Mouse (Mus musculus) regulatory T cell (primary cell): ENCODE data around the gene Miox.

Source experiments
- in situ Hi-C: fragments of 300-600 bp; cut with MboI, MseI; formaldehyde crosslinking; loops from one replicate; pipeline ENCODE4 v1.15.1; 2025; ENCODE audit warnings: high pct_unique_total_duplicates

The Miox gene

GRCm38 (mm10) chr15:89363051-89363450 lies 28.9 kb downstream of the Miox start:
- in situ Hi-C loops, result no loop called here

- in situ Hi-C loops, result no loop called here
Measured at GRCm38 (mm10) chr15:89365141-89365551, 30.9 kb downstream of the Miox start.

GRCm38 (mm10) chr15:89372068-89372467 lies 37.9 kb downstream of the Miox start:
- in situ Hi-C loops, result no loop called here

GRCm38 (mm10) chr15:89372536-89372935 lies 38.3 kb downstream of the Miox start:
- in situ Hi-C loops, result no loop called here

GRCm38 (mm10) chr15:89373027-89373761 lies 39.0 kb downstream of the Miox start:
- in situ Hi-C loops, result no loop called here

- in situ Hi-C loops, result no loop called here
Measured at GRCm38 (mm10) chr15:89373762-89374248, 39.6 kb downstream of the Miox start, which contains the start of gene Sco2. TSS of gene Sco2 (minus strand) at chr15:89373846.

GRCm38 (mm10) chr15:89374340-89374739 lies 40.1 kb downstream of the Miox start:
- in situ Hi-C loops, result no loop called here

GRCm38 (mm10) chr15:89374801-89375534 lies 40.8 kb downstream of the Miox start:
- in situ Hi-C loops, result no loop called here

- in situ Hi-C loops, result no loop called here
Measured at GRCm38 (mm10) chr15:89376040-89376439, 41.8 kb downstream of the Miox start.

- in situ Hi-C loops, result no loop called here
Measured at GRCm38 (mm10) chr15:89376957-89377356, 42.8 kb downstream of the Miox start, which contains the start of gene Tymp. TSS of gene Tymp (minus strand) at chr15:89377039.

- in situ Hi-C loops, result no loop called here
Measured at GRCm38 (mm10) chr15:89377362-89377761, 43.2 kb downstream of the Miox start.

- in situ Hi-C loops, result no loop called here
Measured at GRCm38 (mm10) chr15:89377938-89378828, 44.0 kb downstream of the Miox start.

- in situ Hi-C loops, result no loop called here
Measured at GRCm38 (mm10) chr15:89378831-89379401, 44.7 kb downstream of the Miox start, which contains the start of gene Odf3b. TSS of gene Odf3b (minus strand) at chr15:89379282.

GRCm38 (mm10) chr15:89379429-89379828 lies 45.2 kb downstream of the Miox start:
- in situ Hi-C loops, result no loop called here

GRCm38 (mm10) chr15:89384617-89385016 lies 50.4 kb downstream of the Miox start, which contains the start of gene Klhdc7b:
TSS of gene Klhdc7b (plus strand) at chr15:89384917.
- in situ Hi-C loops, result no loop called here
